ENCODE assay signal across 8 mouse cellular contexts in genomic region chr15:83349225-83349953, GRCm38 (mm10). TPM values are rescaled to one million over a fixed set of nuclear protein-coding genes. Genes with fewer than 3 reads are reported as not detected.
DNase-seq lines count a peak whose midpoint lies in the region; ATAC-seq and TF ChIP-seq lines count a peak whose summit lies in the region.

No protein-coding gene starts in this region.

- H3K4me3 ChIP-seq in heart, embryonic 15.5 days = peak overlapping the region; percentile 74
- peak overlapping the region; percentile 75 for H3K4me3 ChIP-seq in heart, postnatal 0 days (ENCODE audit: low read depth, low read length)
- H3K4me3 ChIP-seq in liver, embryonic 15.5 days (replicated peaks) = peak overlapping the region; percentile 88

- peak overlapping the region; percentile 82 for H3K9ac ChIP-seq in heart, embryonic 15.5 days
- H3K9ac ChIP-seq in heart, postnatal 0 days (replicated peaks; ENCODE audit: low read depth, low read length) = peak overlapping the region; percentile 66
- H3K9ac ChIP-seq in liver, embryonic 15.5 days = peak overlapping the region; percentile 80

- H3K27ac ChIP-seq in heart, embryonic 15.5 days = peak overlapping the region; percentile 53
- peak overlapping the region; percentile 52 for H3K27ac ChIP-seq in heart, postnatal 0 days (ENCODE audit: low read depth)
- peak overlapping the region; percentile 75 for H3K27ac ChIP-seq in liver, embryonic 15.5 days (replicated peaks)

- no peaks in the 10 kb centered on the region for H3K36me3 ChIP-seq in heart, embryonic 15.5 days
- H3K36me3 ChIP-seq in heart, postnatal 0 days (replicated peaks; ENCODE audit: control insufficient read depth, insufficient read depth, low read length) = peaks cover 5% of the 10 kb centered on the region; the same call in 1 of the 2 replicates
- H3K36me3 ChIP-seq in liver, embryonic 15.5 days (replicated peaks) = no peaks in the 10 kb centered on the region

- no peak for TF ChIP-seq CTCF in heart, postnatal 0 days (IDR thresholded peaks at IDR 0.05; ENCODE audit: low read depth)

- DNase-seq in heart, postnatal 36 days = no peak
- peak; percentile 36 for DNase-seq in MN1 (ENCODE audit: low spot score)
- no peak for DNase-seq in heart, postnatal 0 days (ENCODE audit: low spot score)
- no peak for DNase-seq in frontal cortex, postnatal 25 days (ENCODE audit: low spot score in 2 of 2)
- no peak for DNase-seq in right cerebral cortex, adult 2 months (ENCODE audit: low spot score in 2 of 2)
- no peak for DNase-seq in lung, postnatal 4 days

- intact Hi-C loops in heart, postnatal 36 days (cut with DNase I) = no loop called here

- no peaks in the 10 kb centered on the region for H3K9me3 ChIP-seq in heart, embryonic 15.5 days (replicated peaks)
- no peaks in the 10 kb centered on the region for H3K9me3 ChIP-seq in heart, postnatal 0 days (replicated peaks; ENCODE audit: control insufficient read depth, low read length)
- no peaks in the 10 kb centered on the region for H3K9me3 ChIP-seq in liver, embryonic 15.5 days (replicated peaks)

- WGBS in heart, embryonic 15.5 days = 8% methylated on average over 8 of the region's 8 CpGs
- WGBS in heart, postnatal 0 days = 12% methylated on average over 8 of the region's 8 CpGs
- WGBS in liver, embryonic 15.5 days (ENCODE audit: insufficient replicate concordance) = 10% methylated on average over 8 of the region's 8 CpGs

- no peaks in the 10 kb centered on the region for H3K27me3 ChIP-seq in heart, embryonic 15.5 days
- no peaks in the 10 kb centered on the region for H3K27me3 ChIP-seq in heart, postnatal 0 days (ENCODE audit: control insufficient read depth, insufficient read depth, low read length)
- H3K27me3 ChIP-seq in liver, embryonic 15.5 days = no peaks in the 10 kb centered on the region

- peaks cover 25% of the 10 kb centered on the region for H3K4me1 ChIP-seq in heart, embryonic 15.5 days (replicated peaks)
- H3K4me1 ChIP-seq in heart, postnatal 0 days (ENCODE audit: control insufficient read depth, insufficient read depth) = peaks cover 20% of the 10 kb centered on the region
- peaks cover 50% of the 10 kb centered on the region for H3K4me1 ChIP-seq in liver, embryonic 15.5 days (replicated peaks)

- H3K4me2 ChIP-seq in heart, embryonic 15.5 days = peak overlapping the region; percentile 83
- H3K4me2 ChIP-seq in heart, postnatal 0 days (ENCODE audit: low read depth, low read length) = peak overlapping the region; percentile 84
- H3K4me2 ChIP-seq in liver, embryonic 15.5 days = peak overlapping the region; percentile 93

- 0 out of 2 replicates have a peak, but pooled peaks have one; percentile 2 for ATAC-seq in heart, embryonic 15.5 days (replicated peaks; ENCODE audit: insufficient number of reproducible peaks, insufficient read depth, low FRiP score, low read depth)
- no peak for ATAC-seq in heart, postnatal 0 days (ENCODE audit: insufficient read depth, low read depth)
- peak; percentile 6 for ATAC-seq in liver, embryonic 15.5 days (ENCODE audit: insufficient read depth)

- no peak for TF ChIP-seq EP300 in heart, postnatal 0 days (IDR thresholded peaks at IDR 0.05; ENCODE audit: low read depth)

RNA-seq across cellular contexts. Expression of gene Arfgap3, which starts 0.7 kb away (rescaled TPM):
- polyA plus RNA-seq in heart, embryonic 15.5 days (2015; fragmentation: Nextera tagmentation; extraction: Ambion mirVana) = 37.7 and 40.1 TPM in 2 replicates
- 10 to 100 TPM; 11.0 to 12.2 TPM for total RNA-seq in heart, postnatal 36 days (2021)
- 86.9 and 112 TPM in 2 replicates for total RNA-seq in heart, postnatal 0 days (2014; rRNA removed; ENCODE audit: low replicate concordance)
- 22.4 and 25.4 TPM in 2 replicates for polyA plus RNA-seq in heart, postnatal 0 days (2015; fragmentation: Nextera tagmentation; extraction: Ambion mirVana)
- 15.4 TPM in 2 replicates for polyA plus RNA-seq in liver, embryonic 15.5 days (2015; fragmentation: Nextera tagmentation; extraction: Ambion mirVana)
